Mouse (Mus musculus): ENCODE measurements around the gene Cx3cr1.
A peak's percentile ranks its signal among the peaks of the same experiment; 100 is the strongest.

Gene Cx3cr1

GRCm38 (mm10) chr9:119895040-119895721, 174.5 kb downstream of the Cx3cr1 start:
- H3K9me3 ChIP-seq (ENCODE audit: low read length) = no peaks in the 10 kb centered on the region
- H3K4me1 ChIP-seq (replicated peaks; ENCODE audit: low read depth, low read length) = peaks cover 23% of the 10 kb centered on the region
- peaks cover 39% of the 10 kb centered on the region for H3K36me3 ChIP-seq (ENCODE audit: insufficient read depth, low read length)
- peak overlapping the region; percentile 94 for H3K4me3 ChIP-seq (replicated peaks; ENCODE audit: low read length)
- TF ChIP-seq CTCF (conservative IDR thresholded peaks at IDR 0.05; ENCODE audit: low read length) (no peak), POU5F1 (IDR thresholded peaks at IDR 0.05; ENCODE audit: borderline replicate concordance, low read length) (no peak), NANOG (IDR thresholded peaks at IDR 0.05; ENCODE audit: borderline replicate concordance, low read length) (no peak)
- H3K27me3 ChIP-seq (ENCODE audit: insufficient read depth, low read length) = no peaks in the 10 kb centered on the region

GRCm38 (mm10) chr9:119894339-119895009, 175.2 kb downstream of the Cx3cr1 start, which contains the start of gene Wdr48:
Wdr48 (plus strand) TSS chr9:119894878.
- Histone ChIP-seq H3K27me3 (ENCODE audit: insufficient read depth, low read length) (no peaks in the 10 kb centered on the region), H3K36me3 (ENCODE audit: insufficient read depth, low read length) (peaks cover 32% of the 10 kb centered on the region), H3K4me1 (replicated peaks; ENCODE audit: low read depth, low read length) (peaks cover 23% of the 10 kb centered on the region), H3K9me3 (ENCODE audit: low read length) (no peaks in the 10 kb centered on the region), H3K4me3 (replicated peaks; ENCODE audit: low read length) (peak within 1 kb of the TSS; percentile 94)
- no peak for TF ChIP-seq CTCF (conservative IDR thresholded peaks at IDR 0.05; ENCODE audit: low read length)
- no peak for TF ChIP-seq POU5F1 (IDR thresholded peaks at IDR 0.05; ENCODE audit: borderline replicate concordance, low read length)
- no peak for TF ChIP-seq NANOG (IDR thresholded peaks at IDR 0.05; ENCODE audit: borderline replicate concordance, low read length)

DNA sequence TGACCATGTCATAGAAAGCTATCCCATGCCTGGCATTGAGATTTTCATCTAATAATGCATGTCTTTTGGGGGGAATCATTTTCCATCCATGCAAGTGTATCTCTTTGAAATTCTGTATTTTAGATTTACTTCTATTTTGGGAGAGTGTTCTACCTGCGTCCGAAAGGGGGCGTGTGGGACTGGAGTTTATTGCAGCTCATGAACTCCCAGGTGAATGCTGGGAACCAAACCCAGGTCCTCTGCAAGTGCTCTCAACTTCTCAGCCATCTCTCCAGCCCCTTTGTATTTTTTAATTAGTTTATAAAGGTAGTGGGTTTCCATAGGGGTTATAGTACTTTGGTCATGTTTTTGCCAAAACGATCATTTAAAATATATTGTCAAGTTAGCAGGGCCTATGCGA, 175.8 kb downstream of the Cx3cr1 start:
- Histone ChIP-seq H3K4me1 (replicated peaks; ENCODE audit: low read depth, low read length) (peaks cover 29% of the 10 kb centered on the region), H3K27me3 (ENCODE audit: insufficient read depth, low read length) (no peaks in the 10 kb centered on the region), H3K4me3 (replicated peaks; ENCODE audit: low read length) (peak overlapping the region; percentile 94; the same call in 1 of the 2 replicates), H3K36me3 (ENCODE audit: insufficient read depth, low read length) (peaks cover 26% of the 10 kb centered on the region), H3K9me3 (ENCODE audit: low read length) (no peaks in the 10 kb centered on the region)
- TF ChIP-seq NANOG (IDR thresholded peaks at IDR 0.05; ENCODE audit: borderline replicate concordance, low read length) (no peak), CTCF (conservative IDR thresholded peaks at IDR 0.05; ENCODE audit: low read length) (0 out of 2 replicates have a peak, but pooled peaks have one; percentile 11)

- Histone ChIP-seq H3K4me3 (replicated peaks; ENCODE audit: low read length) (no peak overlapping the region), H3K4me1 (replicated peaks; ENCODE audit: low read depth, low read length) (peaks cover 22% of the 10 kb centered on the region), H3K27me3 (ENCODE audit: insufficient read depth, low read length) (no peaks in the 10 kb centered on the region), H3K9me3 (ENCODE audit: low read length) (peaks cover 23% of the 10 kb centered on the region), H3K36me3 (ENCODE audit: insufficient read depth, low read length) (no peaks in the 10 kb centered on the region)
- TF ChIP-seq NANOG (IDR thresholded peaks at IDR 0.05; ENCODE audit: borderline replicate concordance, low read length) = no peak
- TF ChIP-seq CTCF (conservative IDR thresholded peaks at IDR 0.05; ENCODE audit: low read length) = peak; percentile 55
Observed at GRCm38 (mm10) chr9:119890692-119891091, 179.0 kb downstream of the Cx3cr1 start.

DNA sequence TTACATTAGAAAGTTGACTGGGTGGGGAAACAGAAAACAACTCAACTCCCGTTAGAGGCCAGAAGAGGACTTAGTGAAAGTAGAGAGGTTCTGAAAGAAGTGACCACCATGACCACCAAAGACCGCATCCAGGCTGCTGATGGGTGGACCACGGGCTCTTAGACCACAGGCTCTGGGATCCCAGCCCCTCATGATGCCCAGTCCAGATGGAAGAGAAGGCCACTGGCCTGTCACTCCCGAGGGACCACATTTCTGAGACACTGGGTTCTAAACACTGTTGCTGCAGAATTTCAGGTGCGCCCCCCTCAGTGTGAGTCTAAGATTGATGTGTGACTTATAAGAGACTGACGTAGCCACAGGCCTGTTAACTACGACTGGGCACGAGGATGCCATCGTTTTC, 180.2 kb downstream of the Cx3cr1 start:
- Histone ChIP-seq H3K36me3 (ENCODE audit: insufficient read depth, low read length) (no peaks in the 10 kb centered on the region), H3K4me3 (replicated peaks; ENCODE audit: low read length) (no peak overlapping the region), H3K9me3 (ENCODE audit: low read length) (peaks cover 34% of the 10 kb centered on the region), H3K4me1 (replicated peaks; ENCODE audit: low read depth, low read length) (peaks cover 17% of the 10 kb centered on the region), H3K27me3 (ENCODE audit: insufficient read depth, low read length) (no peaks in the 10 kb centered on the region)
- no peak for TF ChIP-seq NANOG (IDR thresholded peaks at IDR 0.05; ENCODE audit: borderline replicate concordance, low read length)
- TF ChIP-seq POU5F1 (IDR thresholded peaks at IDR 0.05; ENCODE audit: borderline replicate concordance, low read length) = no peak
- TF ChIP-seq CTCF (conservative IDR thresholded peaks at IDR 0.05; ENCODE audit: low read length) = no peak

- no peak overlapping the region for H3K4me3 ChIP-seq (replicated peaks; ENCODE audit: low read length)
- no peak for TF ChIP-seq CTCF (conservative IDR thresholded peaks at IDR 0.05; ENCODE audit: low read length)
- no peak for TF ChIP-seq POU5F1 (IDR thresholded peaks at IDR 0.05; ENCODE audit: borderline replicate concordance, low read length)
- no peak for TF ChIP-seq NANOG (IDR thresholded peaks at IDR 0.05; ENCODE audit: borderline replicate concordance, low read length)
- H3K36me3 ChIP-seq (ENCODE audit: insufficient read depth, low read length) = no peaks in the 10 kb centered on the region
- peaks cover 40% of the 10 kb centered on the region for H3K9me3 ChIP-seq (ENCODE audit: low read length)
- H3K4me1 ChIP-seq (replicated peaks; ENCODE audit: low read depth, low read length) = peaks cover 11% of the 10 kb centered on the region
- no peaks in the 10 kb centered on the region for H3K27me3 ChIP-seq (ENCODE audit: insufficient read depth, low read length)
Observed at GRCm38 (mm10) chr9:119888843-119889246, 180.8 kb downstream of the Cx3cr1 start.

- peaks cover 56% of the 10 kb centered on the region for H3K9me3 ChIP-seq (ENCODE audit: low read length)
- no peaks in the 10 kb centered on the region for H3K27me3 ChIP-seq (ENCODE audit: insufficient read depth, low read length)
- TF ChIP-seq NANOG (IDR thresholded peaks at IDR 0.05; ENCODE audit: borderline replicate concordance, low read length) = no peak
- no peak for TF ChIP-seq CTCF (conservative IDR thresholded peaks at IDR 0.05; ENCODE audit: low read length)
- TF ChIP-seq POU5F1 (IDR thresholded peaks at IDR 0.05; ENCODE audit: borderline replicate concordance, low read length) = no peak
- H3K4me1 ChIP-seq (replicated peaks; ENCODE audit: low read depth, low read length) = peaks cover 8% of the 10 kb centered on the region
- H3K36me3 ChIP-seq (ENCODE audit: insufficient read depth, low read length) = no peaks in the 10 kb centered on the region
- no peak overlapping the region for H3K4me3 ChIP-seq (replicated peaks; ENCODE audit: low read length)
Observed at GRCm38 (mm10) chr9:119887144-119887901, 182.4 kb downstream of the Cx3cr1 start.

DNA sequence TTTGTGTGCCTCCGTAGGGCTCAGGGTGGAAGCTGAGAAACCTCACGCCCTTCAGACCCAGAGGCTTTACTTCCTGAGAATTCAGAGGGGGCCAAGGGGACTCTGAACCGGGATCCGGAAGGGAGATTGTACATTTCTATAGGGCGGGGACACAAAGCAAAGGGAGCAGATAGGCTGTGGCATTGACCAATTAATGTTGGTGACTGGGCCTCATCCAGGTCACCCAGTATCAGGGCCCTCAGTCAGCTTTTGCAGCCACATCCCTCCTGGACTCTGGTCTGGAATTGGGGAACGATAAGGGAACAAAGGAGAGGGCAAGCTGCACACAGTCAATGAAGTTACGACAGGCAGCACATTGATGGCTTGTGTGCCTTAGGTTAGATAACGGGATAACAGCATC, 215.5 kb downstream of the Cx3cr1 start:
- no peak for TF ChIP-seq CTCF (conservative IDR thresholded peaks at IDR 0.05; ENCODE audit: low read length)
- TF ChIP-seq NANOG (IDR thresholded peaks at IDR 0.05; ENCODE audit: borderline replicate concordance, low read length) = no peak
- no peak for TF ChIP-seq POU5F1 (IDR thresholded peaks at IDR 0.05; ENCODE audit: borderline replicate concordance, low read length)
- H3K27me3 ChIP-seq (ENCODE audit: insufficient read depth, low read length) = no peaks in the 10 kb centered on the region
- H3K9me3 ChIP-seq (ENCODE audit: low read length) = peaks cover 68% of the 10 kb centered on the region
- no peaks in the 10 kb centered on the region for H3K36me3 ChIP-seq (ENCODE audit: insufficient read depth, low read length)
- H3K4me3 ChIP-seq (replicated peaks; ENCODE audit: low read length) = no peak overlapping the region
- H3K4me1 ChIP-seq (replicated peaks; ENCODE audit: low read depth, low read length) = no peaks in the 10 kb centered on the region
